Comparison of ENCODE assay signal across 8 mouse cellular contexts in the genomic region with DNA sequence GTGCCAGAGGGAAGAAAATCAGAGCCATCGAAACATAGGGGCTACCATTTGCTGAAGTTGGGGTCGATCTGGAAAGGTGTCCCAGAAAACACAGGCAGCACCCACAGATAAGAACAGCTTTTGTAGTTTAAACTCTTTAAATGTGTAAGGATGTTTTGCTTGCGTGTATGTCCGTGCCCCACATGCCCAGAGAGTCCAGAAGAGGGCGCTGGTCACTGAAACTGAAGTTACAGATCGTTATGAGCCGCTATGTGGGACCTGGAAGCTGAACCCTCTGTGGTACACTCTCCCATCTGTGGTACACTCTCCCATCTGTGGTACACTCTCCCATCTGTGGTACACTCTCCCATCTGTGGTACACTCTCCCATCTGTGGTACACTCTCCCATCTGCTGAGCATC. TPM values are rescaled to one million over a fixed set of nuclear protein-coding genes. Genes with fewer than 3 reads are reported as not detected.
DNase-seq lines count a peak whose midpoint lies in the region; ATAC-seq and TF ChIP-seq lines count a peak whose summit lies in the region.

No protein-coding gene starts in this region.

- no peaks in the 10 kb centered on the region for H3K27me3 ChIP-seq in heart, embryonic 15.5 days
- H3K27me3 ChIP-seq in small intestine, adult 2 months (ENCODE audit: control insufficient read depth, insufficient read depth, low read length), result no peaks in the 10 kb centered on the region

- TF ChIP-seq CTCF in small intestine, adult 2 months (IDR thresholded peaks at IDR 0.05; ENCODE audit: extremely low read depth, insufficient read length, insufficient replicate concordance, low read depth, low read length), result peak; percentile 71; the same call in 1 of the 2 replicates

- no peaks in the 10 kb centered on the region for H3K36me3 ChIP-seq in heart, embryonic 15.5 days
- no peaks in the 10 kb centered on the region for H3K36me3 ChIP-seq in small intestine, adult 2 months (ENCODE audit: control insufficient read depth, insufficient read depth, low read length)

- WGBS in heart, embryonic 15.5 days, result 15% methylated on average over 7 of the region's 7 CpGs
- 4% methylated on average over 7 of the region's 7 CpGs for WGBS in small intestine, adult 2 months

- TF ChIP-seq POLR2A in small intestine, adult 2 months (IDR thresholded peaks at IDR 0.05; ENCODE audit: low read depth, low read length), result no peak

- no peaks in the 10 kb centered on the region for H3K9me3 ChIP-seq in heart, embryonic 15.5 days (replicated peaks)

- peak overlapping the region; percentile 91 for H3K27ac ChIP-seq in heart, embryonic 15.5 days
- H3K27ac ChIP-seq in small intestine, adult 2 months (ENCODE audit: insufficient read depth, low read depth, low read length), result peak overlapping the region; percentile 97

- DNase-seq in CD8-positive naive resting alpha-beta T cell, adult 2 months (ENCODE audit: low read depth in 2 of 2, low spot score in 2 of 2), result peak; percentile 52 to 67
- DNase-seq in T-cell, adult 2 months (ENCODE audit: low spot score), result peak; percentile 73
- DNase-seq in embryo, embryonic 9.5 days (ENCODE audit: extremely low spot score), result peak; percentile 39
- peak; percentile 70 for DNase-seq in kidney, postnatal 14 days
- DNase-seq in lung, postnatal 25 days (ENCODE audit: low spot score), result peak; percentile 71
- DNase-seq in ovary, postnatal 10 days (ENCODE audit: low spot score), result no peak

- H3K4me3 ChIP-seq in heart, embryonic 15.5 days, result peak overlapping the region; percentile 56
- peak overlapping the region; percentile 66 for H3K4me3 ChIP-seq in small intestine, adult 2 months (ENCODE audit: low read depth, low read length)

- H3K4me2 ChIP-seq in heart, embryonic 15.5 days, result peak overlapping the region; percentile 56

- H3K9ac ChIP-seq in heart, embryonic 15.5 days, result peak overlapping the region; percentile 59

- peak; percentile 61 for ATAC-seq in heart, embryonic 15.5 days (replicated peaks; ENCODE audit: insufficient number of reproducible peaks, insufficient read depth, low FRiP score, low read depth)

- H3K4me1 ChIP-seq in heart, embryonic 15.5 days (replicated peaks), result peaks cover 22% of the 10 kb centered on the region
- H3K4me1 ChIP-seq in small intestine, adult 2 months (ENCODE audit: control insufficient read depth, insufficient read depth, insufficient read length, low read length), result peaks cover 6% of the 10 kb centered on the region; the same call in 1 of the 2 replicates

RNA-seq across cellular contexts. Expression of a gene that starts 4.8 kb away (rescaled TPM):
- polyA plus RNA-seq in heart, embryonic 15.5 days (2015; fragmentation: Nextera tagmentation; extraction: Ambion mirVana), result 2.0 TPM in 2 replicates
- 1.4 and 8.3 TPM in 2 replicates for polyA plus RNA-seq in small intestine, adult 2 months (2012; rRNA removed)

RNA-seq across cellular contexts. Expression of a gene that starts 17.6 kb away (rescaled TPM):
- 205 and 220 TPM in 2 replicates for polyA plus RNA-seq in heart, embryonic 15.5 days (2015; fragmentation: Nextera tagmentation; extraction: Ambion mirVana)
- polyA plus RNA-seq in small intestine, adult 2 months (2012; rRNA removed), result 32.9 and 63.2 TPM in 2 replicates

RNA-seq across cellular contexts. Expression of a gene that starts 17.8 kb away (rescaled TPM):
- polyA plus RNA-seq in heart, embryonic 15.5 days (2015; fragmentation: Nextera tagmentation; extraction: Ambion mirVana), result 34.8 and 46.9 TPM in 2 replicates
- 41.8 and 76.3 TPM in 2 replicates for polyA plus RNA-seq in small intestine, adult 2 months (2012; rRNA removed)

RNA-seq across cellular contexts. Expression of a gene that starts 18.6 kb away (rescaled TPM):
- 34.3 and 47.0 TPM in 2 replicates for polyA plus RNA-seq in heart, embryonic 15.5 days (2015; fragmentation: Nextera tagmentation; extraction: Ambion mirVana)
- 7.3 and 27.7 TPM in 2 replicates for polyA plus RNA-seq in small intestine, adult 2 months (2012; rRNA removed)

RNA-seq across cellular contexts. Expression of a gene that starts 40.2 kb away (rescaled TPM):
- polyA plus RNA-seq in heart, embryonic 15.5 days (2015; fragmentation: Nextera tagmentation; extraction: Ambion mirVana), result 405 and 409 TPM in 2 replicates
- 63.6 and 100 TPM in 2 replicates for polyA plus RNA-seq in small intestine, adult 2 months (2012; rRNA removed)
